ENCODE assay signal across 8 mouse cellular contexts in the genomic region with DNA sequence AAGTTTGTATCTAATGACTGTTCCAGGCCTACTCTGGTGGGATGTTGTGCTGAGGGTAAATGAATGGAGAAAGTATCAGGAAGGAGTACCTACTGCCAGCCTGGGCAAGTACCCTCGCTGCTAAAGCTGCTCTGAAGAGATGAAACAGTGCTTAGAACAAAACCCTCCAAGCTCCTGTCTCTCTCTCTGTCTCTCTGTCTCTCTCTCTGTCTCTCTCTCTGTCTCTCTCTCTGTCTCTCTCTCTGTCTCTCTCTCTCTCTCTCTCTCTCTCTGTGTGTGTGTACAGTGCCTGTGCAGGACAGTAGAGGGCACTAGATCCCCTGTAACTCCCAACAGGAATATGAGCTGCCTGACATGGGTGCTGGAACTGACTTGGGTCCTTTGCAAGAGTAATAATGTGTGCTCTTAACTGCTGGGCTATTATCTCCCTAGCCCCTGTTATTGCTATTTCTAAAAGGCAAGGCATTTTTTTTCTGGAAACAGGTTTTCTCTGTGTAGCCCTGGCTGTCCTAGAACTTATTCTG. TPM values are rescaled to one million over a fixed set of nuclear protein-coding genes. Genes with fewer than 3 reads are reported as not detected.
A peak's percentile ranks its signal among the peaks of the same experiment; 100 is the strongest.
DNase-seq lines count a peak whose midpoint lies in the region; ATAC-seq and TF ChIP-seq lines count a peak whose summit lies in the region.

No protein-coding gene starts in this region.

- ATAC-seq in CD4-positive, CD25-positive, alpha-beta regulatory T cell, adult 4 months = no peak
- ATAC-seq in neural tube, embryonic 13.5 days (ENCODE audit: low read depth) = no peak

- H3K27me3 ChIP-seq in thymus, adult 2 months (ENCODE audit: control insufficient read depth, insufficient read depth, low read length) = no peaks in the 10 kb centered on the region
- H3K27me3 ChIP-seq in limb, embryonic 10.5 days (ENCODE audit: low read depth, poor library complexity, severe bottlenecking) = no peaks in the 10 kb centered on the region
- H3K27me3 ChIP-seq in neural tube, embryonic 13.5 days = no peaks in the 10 kb centered on the region

- WGBS in thymus, adult 2 months = 79% methylated on average over 1 of the region's 1 CpGs
- 81% methylated on average over 1 of the region's 1 CpGs for WGBS in limb, embryonic 10.5 days
- WGBS in neural tube, embryonic 13.5 days = 76% methylated on average over 1 of the region's 1 CpGs

- H3K9ac ChIP-seq in neural tube, embryonic 13.5 days = peak overlapping the region; percentile 51; the same call in 1 of the 2 replicates

- peaks cover 2% of the 10 kb centered on the region; the same call in 1 of the 2 replicates for H3K4me1 ChIP-seq in thymus, adult 2 months (replicated peaks; ENCODE audit: control insufficient read depth, insufficient read depth, low read length)
- peaks cover 27% of the 10 kb centered on the region for H3K4me1 ChIP-seq in limb, embryonic 10.5 days
- H3K4me1 ChIP-seq in neural tube, embryonic 13.5 days (replicated peaks) = peaks cover 33% of the 10 kb centered on the region

- no peak overlapping the region for H3K4me3 ChIP-seq in thymus, adult 2 months (ENCODE audit: control insufficient read depth, insufficient read depth, low read length)
- H3K4me3 ChIP-seq in limb, embryonic 10.5 days = peak overlapping the region; percentile 97
- peak overlapping the region; percentile 97; the same call in 1 of the 2 replicates for H3K4me3 ChIP-seq in neural tube, embryonic 13.5 days

- H3K9me3 ChIP-seq in limb, embryonic 10.5 days (replicated peaks) = no peaks in the 10 kb centered on the region
- no peaks in the 10 kb centered on the region for H3K9me3 ChIP-seq in neural tube, embryonic 13.5 days

- TF ChIP-seq POLR2A in thymus, adult 2 months (IDR thresholded peaks at IDR 0.05; ENCODE audit: control insufficient read depth, extremely low read depth, insufficient read depth, low read length, poor library complexity) = no peak

- H3K4me2 ChIP-seq in neural tube, embryonic 13.5 days = peak overlapping the region; percentile 93

- DNase-seq in CD4-positive, CD25-positive, alpha-beta regulatory T cell, adult 2 months (ENCODE audit: low read depth, low spot score) = peak; percentile 57
- DNase-seq in thymus, postnatal 25 days = peak; percentile 13
- DNase-seq in thymus, adult 2 months = no peak
- DNase-seq in limb, embryonic 10.5 days (ENCODE audit: low spot score) = no peak
- no peak for DNase-seq in gastrocnemius, postnatal 25 days
- DNase-seq in cerebellum, adult 8-10 months = no peak

- peaks cover 31% of the 10 kb centered on the region for H3K36me3 ChIP-seq in thymus, adult 2 months (ENCODE audit: control insufficient read depth, insufficient read depth, low read length)
- H3K36me3 ChIP-seq in limb, embryonic 10.5 days = peaks cover 43% of the 10 kb centered on the region
- H3K36me3 ChIP-seq in neural tube, embryonic 13.5 days = peaks cover 33% of the 10 kb centered on the region

- H3K27ac ChIP-seq in thymus, adult 2 months (ENCODE audit: control insufficient read depth, insufficient read depth, low read length) = no peak overlapping the region
- H3K27ac ChIP-seq in limb, embryonic 10.5 days = no peak overlapping the region
- no peak overlapping the region for H3K27ac ChIP-seq in neural tube, embryonic 13.5 days (replicated peaks)

- no peak for TF ChIP-seq CTCF in thymus, adult 2 months (IDR thresholded peaks at IDR 0.05; ENCODE audit: borderline replicate concordance, control insufficient read depth, extremely low read depth, insufficient read depth, low read length, poor library complexity)

RNA-seq across cellular contexts. Expression of gene Nup50, which starts 2.3 kb away (rescaled TPM):
- 10 to 100 TPM; 25.6 to 25.7 TPM for polyA plus RNA-seq in CD4-positive, CD25-positive, alpha-beta regulatory T cell, adult 4 months (2017; shearing (Covaris generic))
- polyA plus RNA-seq in thymus, adult 2 months (2012; rRNA removed) = 17.7 and 20.0 TPM in 2 replicates
- 67.9 and 69.1 TPM in 2 replicates for polyA plus RNA-seq in limb, embryonic 10.5 days (2016; fragmentation: Nextera tagmentation; extraction: Ambion mirVana)
- polyA plus RNA-seq in neural tube, embryonic 13.5 days (2015; fragmentation: Nextera tagmentation; extraction: Ambion mirVana) = 27.4 and 30.7 TPM in 2 replicates
- total RNA-seq in gastrocnemius, postnatal 25 days (2021) = 10 to 100 TPM; 13.3 TPM

RNA-seq across cellular contexts. Expression of gene Gm29666, which starts 5.7 kb away (rescaled TPM):
- polyA plus RNA-seq in CD4-positive, CD25-positive, alpha-beta regulatory T cell, adult 4 months (2017; shearing (Covaris generic)) = under 1 TPM; 0.44 to 0.68 TPM
- 1.0 and 1.3 TPM in 2 replicates for polyA plus RNA-seq in thymus, adult 2 months (2012; rRNA removed)
- 1.2 and 1.3 TPM in 2 replicates for polyA plus RNA-seq in limb, embryonic 10.5 days (2016; fragmentation: Nextera tagmentation; extraction: Ambion mirVana)
- 0.87 and 0.88 TPM in 2 replicates for polyA plus RNA-seq in neural tube, embryonic 13.5 days (2015; fragmentation: Nextera tagmentation; extraction: Ambion mirVana)
- under 1 TPM; 0.08 to 0.20 TPM for total RNA-seq in gastrocnemius, postnatal 25 days (2021)

Comparison
In these comparisons a context has a peak if more than half of its experiments do, and no peak if none do; other contexts are left out.
1. DNase-seq: peak in CD4-positive, CD25-positive, alpha-beta regulatory T cell, adult 2 months (single experiment) and thymus, postnatal 25 days (single experiment); none in thymus, adult 2 months (single experiment), limb, embryonic 10.5 days (single experiment), gastrocnemius, postnatal 25 days (single experiment) and cerebellum, adult 8-10 months (single experiment).